Mouse (Mus musculus): ENCODE results near the gene Jup. TPM values are rescaled to one million over a fixed set of nuclear protein-coding genes. Genes with fewer than 3 reads are reported as not detected.

Jup gene
- 10 to 100 TPM; 73.4 to 81.3 TPM for total RNA-seq (2021)
- long read RNA-seq, experiment 1, transcript Jup-201 (14 exons, 3,205 nt): major isoform, 21 of 41 reads
- long read RNA-seq, experiment 1, partial matches to known transcripts: 4 of 41 reads
- long read RNA-seq, experiment 1, other reads (novel, unspliced or antisense): 15 of 41 reads
- long read RNA-seq, experiment 2, transcript Jup-201 (14 exons, 3,205 nt): major isoform, 17 of 40 reads
- long read RNA-seq, experiment 2, partial matches to known transcripts: 6 of 40 reads
- long read RNA-seq, experiment 2, other reads (novel, unspliced or antisense): 15 of 40 reads

- DNase-seq (ENCODE audit: low spot score): peak; percentile 99
These were observed at the start of gene Jup for GRCm38 (mm10) chr11:100397600-100398389. Jup (minus strand) TSS chr11:100397763.

GRCm38 (mm10) chr11:100442625-100443024 lies 45.1 kb upstream of the Jup start:
- DNase-seq (ENCODE audit: low spot score): no peak

GRCm38 (mm10) chr11:100441797-100442196 lies 44.2 kb upstream of the Jup start, which contains the start of the genes Nt5c3b and Klhl10:
Nt5c3b (minus strand) TSS chr11:100441808.
Klhl10 (plus strand) TSS chr11:100441917.
- DNase-seq (ENCODE audit: low spot score): no peak

GRCm38 (mm10) chr11:100440691-100441522 lies 43.3 kb upstream of the Jup start:
- DNase-seq (ENCODE audit: low spot score): peak; percentile 82

- DNase-seq (ENCODE audit: low spot score): no peak
These were observed 40.3 kb upstream of the Jup start for GRCm38 (mm10) chr11:100437901-100438300.

GRCm38 (mm10) chr11:100435678-100436246 lies 38.2 kb upstream of the Jup start:
- DNase-seq (ENCODE audit: low spot score): no peak

- DNase-seq (ENCODE audit: low spot score): no peak
These were observed 34.4 kb upstream of the Jup start for GRCm38 (mm10) chr11:100432002-100432401.

GRCm38 (mm10) chr11:100430052-100430451 lies 32.5 kb upstream of the Jup start:
- DNase-seq (ENCODE audit: low spot score): no peak

GRCm38 (mm10) chr11:100428612-100429199 lies 31.1 kb upstream of the Jup start:
- no peak for DNase-seq (ENCODE audit: low spot score)

- DNase-seq (ENCODE audit: low spot score): no peak
These were observed 29.3 kb upstream of the Jup start for GRCm38 (mm10) chr11:100426820-100427219.

GRCm38 (mm10) chr11:100425851-100426250 lies 28.3 kb upstream of the Jup start:
- peak; percentile 68 for DNase-seq (ENCODE audit: low spot score)

- no peak for DNase-seq (ENCODE audit: low spot score)
These were observed 26.3 kb upstream of the Jup start for GRCm38 (mm10) chr11:100423836-100424235.

GRCm38 (mm10) chr11:100421537-100421936 lies 24.0 kb upstream of the Jup start:
- DNase-seq (ENCODE audit: low spot score): no peak

GRCm38 (mm10) chr11:100414914-100415822 lies 17.6 kb upstream of the Jup start, which contains the start of gene Fkbp10:
Fkbp10 (plus strand) TSS chr11:100415697.
- peak; percentile 55 for DNase-seq (ENCODE audit: low spot score)

- DNase-seq (ENCODE audit: low spot score): peak; percentile 80
These were observed 16.7 kb upstream of the Jup start, which contains the start of gene P3h4 for GRCm38 (mm10) chr11:100414021-100414913. P3h4 (minus strand) TSS chr11:100414836.

GRCm38 (mm10) chr11:100413541-100413940 lies 16.0 kb upstream of the Jup start:
- DNase-seq (ENCODE audit: low spot score): no peak

- DNase-seq (ENCODE audit: low spot score): no peak
These were observed 14.2 kb upstream of the Jup start for GRCm38 (mm10) chr11:100411736-100412135.

GRCm38 (mm10) chr11:100409686-100410085 lies 12.1 kb upstream of the Jup start:
- no peak for DNase-seq (ENCODE audit: low spot score)

Measured in gastrocnemius, adult 18-20 months (tissue).